ENCODE assay signal across 8 mouse cellular contexts in genomic region chr4:147124400-147125306, GRCm38 (mm10). TPM values are rescaled to one million over a fixed set of nuclear protein-coding genes. Genes with fewer than 3 reads are reported as not detected.
DNase-seq lines count a peak whose midpoint lies in the region; ATAC-seq and TF ChIP-seq lines count a peak whose summit lies in the region.
"Not testable (repeated sequence)": the region's sequence is repeated elsewhere in the genome, so short reads cannot be mapped to it uniquely, and the experiment has no call there.

No protein-coding gene starts in this region.

- peak overlapping the region; percentile 69 for H3K9ac ChIP-seq in forebrain, embryonic 12.5 days
- peak overlapping the region; percentile 65 for H3K9ac ChIP-seq in heart, embryonic 15.5 days
- peak overlapping the region; percentile 82 for H3K9ac ChIP-seq in liver, embryonic 11.5 days (ENCODE audit: low read depth, low read length)
- peak overlapping the region; percentile 67 for H3K9ac ChIP-seq in midbrain, embryonic 13.5 days (replicated peaks)

- H3K4me2 ChIP-seq in forebrain, embryonic 12.5 days, result peak overlapping the region; percentile 60
- H3K4me2 ChIP-seq in heart, embryonic 15.5 days, result peak overlapping the region; percentile 81
- H3K4me2 ChIP-seq in liver, embryonic 11.5 days, result peak overlapping the region; percentile 79
- peak overlapping the region; percentile 60 for H3K4me2 ChIP-seq in midbrain, embryonic 13.5 days (replicated peaks)

- H3K36me3 ChIP-seq in forebrain, embryonic 12.5 days (replicated peaks); heart, embryonic 15.5 days; kidney, adult 2 months (ENCODE audit: control insufficient read depth, insufficient read depth, low read length); liver, embryonic 11.5 days (ENCODE audit: control insufficient read depth, insufficient read depth, low read length); midbrain, embryonic 13.5 days: not testable (repeated sequence)

- ATAC-seq in forebrain, embryonic 12.5 days (ENCODE audit: low FRiP score), result peak; percentile 99
- peak; percentile 93 for ATAC-seq in heart, embryonic 15.5 days (replicated peaks; ENCODE audit: insufficient number of reproducible peaks, insufficient read depth, low FRiP score, low read depth)
- ATAC-seq in liver, embryonic 11.5 days (replicated peaks; ENCODE audit: low FRiP score), result peak; percentile 98
- ATAC-seq in midbrain, embryonic 13.5 days, result peak; percentile 99

- peaks cover 43% of the 10 kb centered on the region for H3K9me3 ChIP-seq in forebrain, embryonic 12.5 days
- peaks cover 21% of the 10 kb centered on the region for H3K9me3 ChIP-seq in heart, embryonic 15.5 days (replicated peaks)
- peaks cover 12% of the 10 kb centered on the region for H3K9me3 ChIP-seq in liver, embryonic 11.5 days (ENCODE audit: control insufficient read depth, low read length)
- peaks cover 30% of the 10 kb centered on the region for H3K9me3 ChIP-seq in midbrain, embryonic 13.5 days

- H3K27me3 ChIP-seq in forebrain, embryonic 12.5 days; heart, embryonic 15.5 days; kidney, adult 2 months (replicated peaks; ENCODE audit: control insufficient read depth, insufficient read depth, low read length); liver, embryonic 11.5 days (replicated peaks; ENCODE audit: control insufficient read depth, insufficient read depth, low read length); midbrain, embryonic 13.5 days: not testable (repeated sequence)

- peak; percentile 6 for DNase-seq in CD4-positive helper T cell, adult 2 months (ENCODE audit: low read depth, low spot score)
- not testable (repeated sequence) for DNase-seq in kidney, adult 2 months
- DNase-seq in liver, embryonic 11.5 days (ENCODE audit: low spot score), result peak; percentile 88
- DNase-seq in right cerebral cortex, postnatal 14 days, result peak; percentile 10

- 7% methylated on average over 47 of the region's 48 CpGs for WGBS in forebrain, embryonic 12.5 days
- WGBS in heart, embryonic 15.5 days, result 7% methylated on average over 47 of the region's 48 CpGs
- WGBS in kidney, adult 2 months, result 10% methylated on average over 47 of the region's 48 CpGs
- 8% methylated on average over 44 of the region's 48 CpGs for WGBS in liver, embryonic 11.5 days
- WGBS in midbrain, embryonic 13.5 days, result 9% methylated on average over 43 of the region's 48 CpGs

- not testable (repeated sequence) for H3K4me1 ChIP-seq in brown adipose tissue, adult 24 weeks (ENCODE audit: control insufficient read depth, insufficient read depth, insufficient read length, low read length); forebrain, embryonic 12.5 days; heart, embryonic 15.5 days (replicated peaks); kidney, adult 2 months (ENCODE audit: control insufficient read depth, insufficient read depth, low read length); liver, embryonic 11.5 days (replicated peaks; ENCODE audit: control insufficient read depth, insufficient read depth, low read length); midbrain, embryonic 13.5 days (replicated peaks)

- peak overlapping the region; percentile 32 for H3K4me3 ChIP-seq in brown adipose tissue, adult 24 weeks (ENCODE audit: insufficient read depth, low read depth, low read length)
- peak overlapping the region; percentile 49 for H3K4me3 ChIP-seq in forebrain, embryonic 12.5 days (replicated peaks)
- peak overlapping the region; percentile 55 for H3K4me3 ChIP-seq in heart, embryonic 15.5 days
- peak overlapping the region; percentile 26; the same call in 1 of the 2 replicates for H3K4me3 ChIP-seq in kidney, adult 2 months (ENCODE audit: insufficient read depth, low read depth, low read length)
- H3K4me3 ChIP-seq in liver, embryonic 11.5 days (ENCODE audit: low read depth, low read length), result peak overlapping the region; percentile 63
- peak overlapping the region; percentile 47 for H3K4me3 ChIP-seq in midbrain, embryonic 13.5 days (replicated peaks)

- TF ChIP-seq CTCF in kidney, adult 2 months (conservative IDR thresholded peaks at IDR 0.05; ENCODE audit: insufficient read depth, insufficient read length, low read depth, low read length), result not testable (repeated sequence)

- not testable (repeated sequence) for H3K27ac ChIP-seq in brown adipose tissue, adult 24 weeks (replicated peaks; ENCODE audit: low read depth, low read length); forebrain, embryonic 12.5 days; heart, embryonic 15.5 days; kidney, adult 2 months (ENCODE audit: insufficient read depth, low read depth, low read length); liver, embryonic 11.5 days (ENCODE audit: low read depth, low read length); midbrain, embryonic 13.5 days

- TF ChIP-seq POLR2A in kidney, adult 2 months (IDR thresholded peaks at IDR 0.05; ENCODE audit: low read depth, low read length), result not testable (repeated sequence)

RNA-seq across cellular contexts. Expression of gene Zfp991, which starts 7.2 kb away (rescaled TPM):
- 1.4 and 3.3 TPM in 2 replicates for polyA plus RNA-seq in brown adipose tissue, adult 24 weeks (2012; ENCODE audit: insufficient read depth, insufficient read length, missing spikeins)
- polyA plus RNA-seq in forebrain, embryonic 12.5 days (2016; fragmentation: Nextera tagmentation; extraction: Ambion mirVana), result 4.1 and 4.3 TPM in 2 replicates
- 4.1 and 5.6 TPM in 2 replicates for polyA plus RNA-seq in heart, embryonic 15.5 days (2015; fragmentation: Nextera tagmentation; extraction: Ambion mirVana)
- 0.05 TPM in 2 replicates for polyA plus RNA-seq in kidney, adult 2 months (2012; rRNA removed)
- polyA plus RNA-seq in liver, embryonic 11.5 days (2014; fragmentation: Nextera tagmentation; extraction: Ambion mirVana), result 15.8 and 16.1 TPM in 2 replicates
- 3.3 and 5.7 TPM in 2 replicates for polyA plus RNA-seq in midbrain, embryonic 13.5 days (2015; fragmentation: Nextera tagmentation; extraction: Ambion mirVana)
